Mouse (Mus musculus): ENCODE measurements around the gene Mpig6b. TPM values are rescaled to one million over a fixed set of nuclear protein-coding genes. Genes with fewer than 3 reads are reported as not detected.

Mpig6b gene
- polyA plus RNA-seq (2015; fragmentation: Nextera tagmentation; extraction: Ambion mirVana): 4.1 and 5.2 TPM in 2 replicates

DNA sequence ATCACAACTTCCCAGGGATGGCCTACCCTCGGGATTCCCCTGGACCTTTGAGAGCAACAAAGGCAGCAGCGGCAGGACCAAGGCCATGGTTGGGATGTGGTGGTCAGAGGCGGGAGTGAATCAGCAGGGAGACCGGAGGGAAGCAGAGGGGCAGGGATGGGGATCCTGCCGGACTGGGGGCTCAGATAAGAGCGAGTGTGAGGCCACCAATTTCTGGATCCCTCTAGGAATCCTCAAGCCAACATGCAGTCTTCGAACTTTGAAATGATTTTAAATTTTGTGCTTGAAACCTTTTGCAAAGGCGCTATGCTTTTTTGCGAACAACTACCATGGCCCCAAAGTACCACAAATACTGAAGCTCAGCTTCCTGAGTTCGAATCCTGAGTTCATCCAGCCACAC is at the start of gene Mpig6b:
Mpig6b (minus strand) TSS at position 101 of the 400 bp plus-strand sequence.
- DNase-seq (no peak), ATAC-seq (ENCODE audit: low read depth) (no peak)
- Histone ChIP-seq H3K4me1 (replicated peaks) (peaks cover 44% of the 10 kb centered on the region), H3K27ac (peak within 1 kb of the TSS; percentile 29; the same call in 1 of the 2 replicates), H3K36me3 (peaks cover 5% of the 10 kb centered on the region), H3K9ac (peak within 1 kb of the TSS; percentile 49), H3K4me3 (replicated peaks) (peak within 1 kb of the TSS; percentile 49), H3K4me2 (peak within 1 kb of the TSS; percentile 72), H3K27me3 (peaks cover 83% of the 10 kb centered on the region), H3K9me3 (replicated peaks) (no peaks in the 10 kb centered on the region)
- 36% methylated on average over 10 of the region's 10 CpGs for WGBS (ENCODE audit: insufficient replicate concordance)

GRCm38 (mm10) chr17:35115046-35116019 is 49.3 kb upstream of the Mpig6b start, which contains the start of gene Ly6g5b:
Gene Ly6g5b, minus strand, starts transcription at chr17:35115428.
- WGBS (ENCODE audit: insufficient replicate concordance): 77% methylated on average over 8 of the region's 8 CpGs
- no peak within 1 kb of the TSS; the same call in 1 of the 2 replicates for H3K27ac ChIP-seq
- H3K9ac ChIP-seq: no peak within 1 kb of the TSS
- H3K4me2 ChIP-seq: no peak within 1 kb of the TSS
- no peak for DNase-seq
- no peaks in the 10 kb centered on the region for H3K27me3 ChIP-seq
- peaks cover 21% of the 10 kb centered on the region for H3K4me1 ChIP-seq (replicated peaks)
- H3K4me3 ChIP-seq (replicated peaks): no peak within 1 kb of the TSS
- H3K36me3 ChIP-seq: peaks cover 57% of the 10 kb centered on the region
- H3K9me3 ChIP-seq (replicated peaks): no peaks in the 10 kb centered on the region
- ATAC-seq (ENCODE audit: low read depth): no peak

GRCm38 (mm10) chr17:35111774-35112173 is 45.8 kb upstream of the Mpig6b start:
- Histone ChIP-seq H3K9ac (no peak overlapping the region), H3K27ac (no peak overlapping the region), H3K9me3 (replicated peaks) (no peaks in the 10 kb centered on the region), H3K4me2 (no peak overlapping the region), H3K27me3 (no peaks in the 10 kb centered on the region), H3K36me3 (peaks cover 30% of the 10 kb centered on the region), H3K4me1 (replicated peaks) (0 out of 2 replicates have a peak, but pooled peaks cover 4% of the 10 kb centered on the region), H3K4me3 (replicated peaks) (no peak overlapping the region)
- WGBS (ENCODE audit: insufficient replicate concordance): 71% methylated on average over 9 of the region's 9 CpGs
- DNase-seq: no peak
- no peak for ATAC-seq (ENCODE audit: low read depth)

- no peak within 1 kb of the TSS for H3K4me2 ChIP-seq
- no peak within 1 kb of the TSS for H3K4me3 ChIP-seq (replicated peaks)
- DNase-seq (no peak), ATAC-seq (ENCODE audit: low read depth) (no peak)
- peaks cover 33% of the 10 kb centered on the region for H3K4me1 ChIP-seq (replicated peaks)
- no peak within 1 kb of the TSS for H3K27ac ChIP-seq
- WGBS (ENCODE audit: insufficient replicate concordance): 78% methylated on average over 6 of the region's 6 CpGs
- H3K9me3 ChIP-seq (replicated peaks): no peaks in the 10 kb centered on the region
- no peaks in the 10 kb centered on the region for H3K27me3 ChIP-seq
- H3K36me3 ChIP-seq: peaks cover 8% of the 10 kb centered on the region
- no peak within 1 kb of the TSS for H3K9ac ChIP-seq
Observed at GRCm38 (mm10) chr17:35108097-35108496, 42.1 kb upstream of the Mpig6b start, which contains the start of gene Ly6g5c. Gene Ly6g5c, plus strand, starts transcription at chr17:35108279.

DNA sequence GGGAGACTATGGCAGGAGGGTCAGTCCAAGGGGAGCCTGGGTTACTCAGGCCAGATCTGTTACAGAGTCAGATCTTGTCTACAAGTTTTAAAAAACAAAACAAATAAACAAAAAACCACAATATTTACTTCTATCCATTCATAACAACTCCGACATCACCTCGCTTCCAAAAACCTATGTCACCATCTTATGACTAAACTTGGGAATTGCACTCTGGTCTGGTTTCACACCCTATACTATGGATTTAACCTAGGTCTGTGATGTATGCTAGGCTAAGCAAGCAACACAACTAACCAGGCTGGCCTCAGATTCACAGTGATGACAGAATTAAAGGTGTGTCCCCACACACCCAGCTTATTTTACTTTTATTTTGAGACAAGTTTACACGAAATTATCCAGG is 40.5 kb upstream of the Mpig6b start:
- Histone ChIP-seq H3K4me1 (replicated peaks) (peaks cover 49% of the 10 kb centered on the region), H3K9me3 (replicated peaks) (no peaks in the 10 kb centered on the region), H3K27ac (no peak overlapping the region), H3K27me3 (no peaks in the 10 kb centered on the region), H3K36me3 (peaks cover 23% of the 10 kb centered on the region), H3K4me2 (no peak overlapping the region), H3K9ac (peak overlapping the region; percentile 67; the same call in 1 of the 2 replicates), H3K4me3 (replicated peaks) (no peak overlapping the region)
- WGBS (ENCODE audit: insufficient replicate concordance): 53% methylated on average over 3 of the region's 3 CpGs
- ATAC-seq (ENCODE audit: low read depth): no peak
- no peak for DNase-seq

DNA sequence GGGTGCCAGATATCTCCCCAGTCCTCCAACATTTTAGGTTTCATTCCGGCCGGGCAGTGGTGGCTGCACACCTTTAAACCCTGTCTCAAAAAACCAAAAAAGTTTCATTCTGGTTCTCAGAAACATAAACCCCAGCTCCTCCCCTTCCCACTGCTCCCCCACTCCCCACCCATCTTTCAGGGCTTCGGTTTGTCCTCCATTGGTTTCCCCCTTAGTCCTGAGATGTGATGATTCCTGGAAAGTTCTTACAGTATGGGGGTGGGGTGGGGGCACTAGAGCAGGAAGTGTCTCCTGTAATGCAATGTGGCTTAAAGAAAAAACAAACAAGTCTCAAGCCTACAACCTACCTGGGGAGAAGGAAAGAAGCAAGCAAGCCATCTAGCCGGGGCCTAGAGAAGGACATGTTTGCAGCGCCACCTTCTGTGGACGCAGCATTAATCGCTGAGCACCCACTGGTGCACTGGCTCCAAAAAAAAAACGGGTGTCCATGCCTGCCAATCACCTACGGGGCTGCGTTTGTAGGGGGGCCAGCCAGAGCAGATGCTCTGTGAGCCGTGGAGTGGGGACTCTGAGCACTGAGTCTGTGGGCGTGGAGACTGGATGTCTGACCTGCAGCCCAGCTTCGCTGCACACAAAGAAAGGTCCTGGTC is 39.9 kb upstream of the Mpig6b start:
- Histone ChIP-seq H3K27ac (peak overlapping the region; percentile 92), H3K4me3 (replicated peaks) (no peak overlapping the region), H3K4me1 (replicated peaks) (peaks cover 54% of the 10 kb centered on the region), H3K27me3 (no peaks in the 10 kb centered on the region), H3K36me3 (peaks cover 30% of the 10 kb centered on the region), H3K4me2 (peak overlapping the region; percentile 18), H3K9ac (peak overlapping the region; percentile 67), H3K9me3 (replicated peaks) (no peaks in the 10 kb centered on the region)
- WGBS (ENCODE audit: insufficient replicate concordance): 26% methylated on average over 13 of the region's 13 CpGs
- ATAC-seq (ENCODE audit: low read depth): no peak; the same call in 1 of the 2 replicates
- peak; percentile 40 for DNase-seq

GRCm38 (mm10) chr17:35104754-35105153 is 38.8 kb upstream of the Mpig6b start:
- peak overlapping the region; percentile 67 for H3K9ac ChIP-seq
- 20% methylated on average over 6 of the region's 6 CpGs for WGBS (ENCODE audit: insufficient replicate concordance)
- H3K4me3 ChIP-seq (replicated peaks): peak overlapping the region; percentile 7; the same call in 1 of the 2 replicates
- H3K4me1 ChIP-seq (replicated peaks): peaks cover 64% of the 10 kb centered on the region
- peak overlapping the region; percentile 92 for H3K27ac ChIP-seq
- H3K4me2 ChIP-seq: peak overlapping the region; percentile 48
- peak; percentile 89 for ATAC-seq (ENCODE audit: low read depth)
- H3K9me3 ChIP-seq (replicated peaks): no peaks in the 10 kb centered on the region
- peaks cover 41% of the 10 kb centered on the region for H3K36me3 ChIP-seq
- H3K27me3 ChIP-seq: no peaks in the 10 kb centered on the region
- peak; percentile 76 for DNase-seq

DNA sequence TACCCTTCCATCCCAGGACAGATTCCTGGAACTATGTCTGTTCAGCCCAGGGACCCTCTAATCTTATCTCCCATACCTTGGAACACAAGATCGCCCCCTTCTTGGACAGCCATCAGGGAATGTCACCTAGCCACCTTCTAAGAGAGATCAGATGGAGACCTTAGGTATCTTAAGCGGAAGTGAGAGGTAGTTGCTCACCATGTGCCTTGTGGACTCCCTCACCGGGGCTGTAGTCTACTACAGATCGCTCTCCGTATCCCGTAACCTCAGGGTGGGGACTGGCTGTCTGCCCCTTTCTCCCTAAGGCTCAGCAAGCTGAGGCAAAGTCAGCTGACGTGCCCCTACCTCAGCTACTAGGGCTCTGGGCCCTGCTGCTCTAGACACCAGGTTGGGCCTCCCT is 38.1 kb upstream of the Mpig6b start:
- H3K27me3 ChIP-seq: no peaks in the 10 kb centered on the region
- no peaks in the 10 kb centered on the region for H3K9me3 ChIP-seq (replicated peaks)
- H3K4me1 ChIP-seq (replicated peaks): peaks cover 64% of the 10 kb centered on the region
- H3K36me3 ChIP-seq: peaks cover 48% of the 10 kb centered on the region
- 65% methylated on average over 7 of the region's 7 CpGs for WGBS (ENCODE audit: insufficient replicate concordance)
- peak overlapping the region; percentile 67 for H3K9ac ChIP-seq
- DNase-seq: no peak
- ATAC-seq (ENCODE audit: low read depth): no peak
- H3K4me3 ChIP-seq (replicated peaks): peak overlapping the region; percentile 7
- H3K4me2 ChIP-seq: peak overlapping the region; percentile 48
- H3K27ac ChIP-seq: peak overlapping the region; percentile 92

GRCm38 (mm10) chr17:35103221-35103690 is 37.3 kb upstream of the Mpig6b start:
- H3K4me3 ChIP-seq (replicated peaks): no peak overlapping the region
- WGBS (ENCODE audit: insufficient replicate concordance): 53% methylated on average over 6 of the region's 6 CpGs
- peaks cover 56% of the 10 kb centered on the region for H3K36me3 ChIP-seq
- peak overlapping the region; percentile 67 for H3K9ac ChIP-seq
- ATAC-seq (ENCODE audit: low read depth) (no peak), DNase-seq (no peak)
- H3K4me2 ChIP-seq: no peak overlapping the region
- peak overlapping the region; percentile 92 for H3K27ac ChIP-seq
- peaks cover 64% of the 10 kb centered on the region for H3K4me1 ChIP-seq (replicated peaks)
- H3K27me3 ChIP-seq: no peaks in the 10 kb centered on the region
- no peaks in the 10 kb centered on the region for H3K9me3 ChIP-seq (replicated peaks)

- Histone ChIP-seq H3K27ac (peak overlapping the region; percentile 92), H3K4me2 (no peak overlapping the region), H3K27me3 (no peaks in the 10 kb centered on the region), H3K9me3 (replicated peaks) (no peaks in the 10 kb centered on the region), H3K9ac (no peak overlapping the region), H3K36me3 (peaks cover 64% of the 10 kb centered on the region), H3K4me3 (replicated peaks) (no peak overlapping the region), H3K4me1 (replicated peaks) (peaks cover 64% of the 10 kb centered on the region)
- DNase-seq: no peak
- no peak for ATAC-seq (ENCODE audit: low read depth)
- WGBS (ENCODE audit: insufficient replicate concordance): 71% methylated on average over 8 of the region's 8 CpGs
Observed at GRCm38 (mm10) chr17:35102299-35102698, 36.3 kb upstream of the Mpig6b start.

DNA sequence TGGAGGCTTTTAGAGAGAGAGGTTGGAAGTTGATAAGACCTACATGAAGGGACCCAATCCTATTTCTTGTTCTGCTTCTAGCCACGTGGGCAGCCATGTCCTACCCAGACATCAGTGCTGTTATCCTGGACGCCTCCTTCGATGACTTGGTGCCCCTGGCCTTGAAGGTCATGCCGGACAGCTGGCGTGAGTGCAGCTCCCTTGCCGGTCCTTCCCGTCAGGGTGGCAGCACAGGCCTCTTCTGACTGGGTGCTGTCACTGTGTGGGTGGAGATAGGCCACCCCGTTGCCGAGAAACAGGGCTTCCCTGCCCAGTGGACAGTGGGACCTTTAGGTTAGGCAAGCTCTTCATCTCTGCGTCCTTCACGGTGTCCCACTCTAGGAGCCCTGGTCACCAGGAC is 35.2 kb upstream of the Mpig6b start:
- no peak overlapping the region for H3K4me3 ChIP-seq (replicated peaks)
- H3K36me3 ChIP-seq: peaks cover 75% of the 10 kb centered on the region
- peaks cover 61% of the 10 kb centered on the region for H3K4me1 ChIP-seq (replicated peaks)
- no peak overlapping the region for H3K9ac ChIP-seq
- no peak for ATAC-seq (ENCODE audit: low read depth)
- DNase-seq: no peak
- H3K27ac ChIP-seq: peak overlapping the region; percentile 1; the same call in 1 of the 2 replicates
- no peak overlapping the region for H3K4me2 ChIP-seq
- whole genome bisulfite sequencing (ENCODE audit: insufficient replicate concordance): 84% methylated on average over 11 of the region's 11 CpGs
- no peaks in the 10 kb centered on the region for H3K27me3 ChIP-seq
- no peaks in the 10 kb centered on the region for H3K9me3 ChIP-seq (replicated peaks)

Data from liver, embryonic 13.5 days (tissue).